Mouse (Mus musculus) liver, postnatal 0 days (tissue): ENCODE results near the gene Slc47a1. TPM values are rescaled to one million over a fixed set of nuclear protein-coding genes. Genes with fewer than 3 reads are reported as not detected.
A peak's percentile ranks its signal among the peaks of the same experiment; 100 is the strongest.

Experiments
- ATAC-seq: fragments of 200-750 bp; cut with Nextera tagmentation; 2 replicates; pipeline ENCODE4 v1.8.0; 2017; ENCODE audit warnings: mild to moderate bottlenecking, moderate library complexity
- DNase-seq: peaks from one replicate; pipeline ENCODE4 v3.0.0-alpha.2; 2016
- H3K27ac ChIP-seq: fragments of 300-500 bp; sonication (generic); 2 replicates; pipeline ENCODE4 v1.5.1; 2014; ENCODE audit warnings: antibody characterized with exemption, moderate library complexity, mild to moderate bottlenecking, low read depth
- H3K27me3 ChIP-seq: fragments of 300-500 bp; sonication (generic); 2 replicates; pipeline ENCODE4 v1.6.1; 2014; ENCODE audit warnings: low read length, control low read depth, mixed read lengths; ENCODE audit not compliant: insufficient read depth
- H3K36me3 ChIP-seq: fragments of 300-500 bp; sonication (generic); replicated peaks from 2 replicates; pipeline ENCODE4 v1.6.1; 2014; ENCODE audit warnings: mild to moderate bottlenecking, control low read depth, low read length, moderate library complexity, mixed read lengths; ENCODE audit not compliant: insufficient read depth
- H3K4me1 ChIP-seq: fragments of 300-500 bp; sonication (generic); 2 replicates; pipeline ENCODE4 v1.6.1; 2014; ENCODE audit warnings: antibody characterized with exemption, mild to moderate bottlenecking, control low read depth; ENCODE audit not compliant: insufficient read depth
- H3K4me2 ChIP-seq: fragments of 300-500 bp; sonication (generic); 2 replicates; pipeline ENCODE4 v1.6.1; 2014; ENCODE audit warnings: low read depth, mild to moderate bottlenecking, low read length, moderate library complexity, mixed read lengths
- H3K4me3 ChIP-seq: fragments of 300-500 bp; sonication (generic); 2 replicates; pipeline ENCODE4 v1.5.1; 2014; ENCODE audit warnings: low read depth, low read length
- H3K9ac ChIP-seq: fragments of 300-500 bp; sonication (generic); replicated peaks from 2 replicates; pipeline ENCODE4 v1.6.1; 2014; ENCODE audit warnings: mild to moderate bottlenecking, moderate library complexity
- H3K9me3 ChIP-seq: fragments of 300-500 bp; sonication (generic); 2 replicates; pipeline ENCODE4 v1.6.1; 2016; ENCODE audit warnings: mild to moderate bottlenecking, control low read depth, low read length, mixed read lengths
- CTCF ChIP-seq: sonication (generic); IDR thresholded peaks from 2 replicates; pipeline ENCODE4 v1.5.1; 2016; ENCODE audit warnings: antibody characterized with exemption, low read depth
- EP300 ChIP-seq: IDR thresholded peaks from 2 replicates; pipeline ENCODE4 v1.6.1; 2016; ENCODE audit warnings: antibody characterized with exemption, low read depth, mild to moderate bottlenecking
- WGBS: fragments of 180-500 bp; shearing (Covaris S2); extraction: QIAGEN DNeasy Blood & Tissue Kit; methylation state at CpG from one replicate; pipeline ENCODE4 v1.1.7; 2014; ENCODE audit not compliant: insufficient replicate concordance; 5-methylcytosine and 5-hydroxymethylcytosine counted together
- polyA plus RNA-seq: library from polyadenylated mRNA; unstranded; fragments of >200 nt; fragmentation: Nextera tagmentation; extraction: Ambion mirVana; gene quantifications from 2 replicates; pipeline ENCODE4 v1.2.1, GENCODE M21; 2015

The Slc47a1 gene
- polyA plus RNA-seq, 1 experiment from 2014 or later, result 30.2 TPM

DNA sequence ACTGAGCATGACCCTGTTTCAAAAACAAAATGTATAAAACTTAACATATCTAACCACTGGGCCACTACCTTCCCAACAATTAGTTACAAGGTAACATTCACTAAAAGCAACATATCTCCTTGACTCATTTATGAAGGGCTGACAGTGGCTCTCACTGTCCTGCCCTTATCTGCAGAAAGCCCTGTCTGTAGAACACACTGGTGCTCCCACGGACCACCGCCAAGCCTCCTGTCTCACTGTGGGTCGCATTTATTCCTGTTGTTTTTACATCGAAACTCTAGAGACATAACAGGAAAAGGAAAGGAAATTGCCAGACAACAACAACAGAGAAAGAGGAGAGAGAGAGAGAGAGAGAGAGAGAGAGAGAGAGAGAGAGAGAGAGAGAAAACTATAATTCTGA lies 36.9 kb downstream of the Slc47a1 start:
- ATAC-seq, result no peak
- WGBS, result 62% methylated on average over 4 of the region's 4 CpGs

DNA sequence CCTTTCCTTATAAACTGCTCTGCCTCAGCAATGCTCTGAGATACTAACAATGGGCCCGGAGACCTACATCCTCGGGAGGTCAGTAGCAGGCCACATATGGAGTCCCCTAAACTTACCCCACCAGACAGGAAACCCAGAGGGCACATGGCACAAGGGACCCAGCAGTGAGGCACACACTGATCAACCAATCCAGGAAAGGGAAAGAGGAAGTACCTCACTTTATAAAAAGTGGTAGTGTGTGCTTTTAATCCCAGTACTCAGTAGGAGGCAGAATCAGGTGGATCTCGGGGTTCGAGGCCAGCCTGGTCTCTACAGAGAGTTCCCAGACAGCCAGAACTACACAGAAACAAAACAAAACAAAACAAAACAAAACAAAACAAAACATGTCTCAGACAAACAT lies 37.8 kb downstream of the Slc47a1 start:
- H3K9ac ChIP-seq, result no peak overlapping the region
- peaks cover 27% of the 10 kb centered on the region for H3K27me3 ChIP-seq
- no peak overlapping the region for H3K4me3 ChIP-seq
- peaks cover 12% of the 10 kb centered on the region for H3K4me1 ChIP-seq
- WGBS, result 48% methylated on average over 4 of the region's 4 CpGs
- no peaks in the 10 kb centered on the region for H3K36me3 ChIP-seq
- no peak overlapping the region for H3K27ac ChIP-seq
- no peak overlapping the region for H3K4me2 ChIP-seq
- no peak for ATAC-seq
- TF ChIP-seq EP300 (no peak), CTCF (no peak)
- DNase-seq, result no peak
- H3K9me3 ChIP-seq, result no peaks in the 10 kb centered on the region

More for the DNA sequence above, 36.9 kb downstream of the Slc47a1 start:
- H3K9me3 ChIP-seq, result no peaks in the 10 kb centered on the region
- H3K27ac ChIP-seq, result no peak overlapping the region
- DNase-seq, result no peak
- no peak overlapping the region for H3K4me2 ChIP-seq
- H3K36me3 ChIP-seq, result no peaks in the 10 kb centered on the region
- H3K9ac ChIP-seq, result no peak overlapping the region
- H3K4me1 ChIP-seq, result peaks cover 12% of the 10 kb centered on the region
- H3K4me3 ChIP-seq, result no peak overlapping the region
- TF ChIP-seq CTCF (no peak), EP300 (no peak)
- peaks cover 27% of the 10 kb centered on the region for H3K27me3 ChIP-seq

DNA sequence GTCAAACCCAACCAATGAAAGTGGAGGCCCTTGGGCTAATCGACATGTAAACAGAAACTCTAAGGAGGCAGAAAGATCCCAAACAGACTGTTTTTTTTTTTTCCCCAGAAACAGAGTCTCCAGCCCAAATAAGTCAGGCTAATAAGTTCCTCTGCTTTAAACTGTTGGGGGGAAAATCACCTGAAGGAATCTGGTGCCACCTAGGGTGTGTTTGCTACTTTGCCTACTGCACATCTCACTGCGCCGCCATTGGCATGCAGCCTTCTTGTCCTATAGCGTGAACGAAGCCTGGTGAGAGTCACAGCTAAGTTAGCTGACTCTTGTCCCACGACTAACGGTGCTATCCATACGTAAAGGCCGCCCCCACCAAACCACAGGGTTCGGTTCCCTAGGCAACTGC lies 40.6 kb downstream of the Slc47a1 start:
- peak; percentile 63 for TF ChIP-seq CTCF
- TF ChIP-seq EP300, result no peak
- Histone ChIP-seq H3K4me3 (no peak overlapping the region), H3K36me3 (no peaks in the 10 kb centered on the region), H3K4me2 (no peak overlapping the region), H3K9ac (no peak overlapping the region), H3K27me3 (peaks cover 10% of the 10 kb centered on the region), H3K4me1 (peaks cover 8% of the 10 kb centered on the region; the same call in 1 of the 2 replicates), H3K27ac (no peak overlapping the region), H3K9me3 (no peaks in the 10 kb centered on the region)
- WGBS, result 67% methylated on average over 10 of the region's 10 CpGs
- DNase-seq, result no peak
- ATAC-seq, result peak; percentile 48

DNA sequence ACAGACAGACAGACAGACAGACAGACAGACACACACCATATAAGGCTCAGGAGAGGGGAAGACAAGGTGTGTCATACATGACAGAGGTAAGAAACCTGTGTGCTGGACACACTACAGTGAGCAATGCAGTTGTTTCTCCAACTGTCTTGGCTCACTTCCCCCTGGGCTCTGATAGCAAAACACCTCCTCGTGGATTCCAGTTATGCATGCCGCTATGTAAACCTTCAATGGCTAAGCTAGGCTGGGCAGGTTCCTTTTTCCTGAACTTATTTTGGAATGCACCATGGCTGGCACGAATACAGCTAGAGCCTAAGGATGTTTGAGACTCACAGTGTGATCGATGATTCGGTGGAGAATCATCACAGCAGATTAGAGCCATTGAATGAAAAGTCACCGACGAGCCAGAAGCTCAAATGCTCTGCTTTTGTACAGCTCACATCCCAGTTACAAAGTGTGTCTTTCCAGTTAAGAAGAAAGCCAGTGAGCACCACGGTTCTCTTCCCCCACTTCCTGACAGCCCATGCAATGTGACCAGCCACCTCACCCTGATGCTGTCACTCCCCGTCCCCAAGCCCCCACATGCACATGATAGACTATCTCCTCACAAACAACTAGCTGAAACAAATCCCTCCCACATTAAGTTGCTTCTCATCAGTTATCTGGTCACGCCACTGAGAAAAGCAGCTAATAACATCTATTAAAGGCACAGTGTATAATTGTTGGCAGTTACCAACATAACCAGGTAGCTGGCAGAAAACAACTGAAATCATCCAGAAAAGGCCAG lies 57.0 kb downstream of the Slc47a1 start:
- DNase-seq (no peak), ATAC-seq (no peak)
- peaks cover 6% of the 10 kb centered on the region; the same call in 1 of the 2 replicates for H3K4me1 ChIP-seq
- H3K4me3 ChIP-seq, result no peak overlapping the region
- TF ChIP-seq EP300 (no peak), CTCF (no peak)
- no peaks in the 10 kb centered on the region for H3K27me3 ChIP-seq
- no peaks in the 10 kb centered on the region for H3K9me3 ChIP-seq
- H3K4me2 ChIP-seq, result no peak overlapping the region
- H3K9ac ChIP-seq, result no peak overlapping the region
- H3K36me3 ChIP-seq, result no peaks in the 10 kb centered on the region
- H3K27ac ChIP-seq, result no peak overlapping the region
- 54% methylated on average over 10 of the region's 10 CpGs for WGBS

DNA sequence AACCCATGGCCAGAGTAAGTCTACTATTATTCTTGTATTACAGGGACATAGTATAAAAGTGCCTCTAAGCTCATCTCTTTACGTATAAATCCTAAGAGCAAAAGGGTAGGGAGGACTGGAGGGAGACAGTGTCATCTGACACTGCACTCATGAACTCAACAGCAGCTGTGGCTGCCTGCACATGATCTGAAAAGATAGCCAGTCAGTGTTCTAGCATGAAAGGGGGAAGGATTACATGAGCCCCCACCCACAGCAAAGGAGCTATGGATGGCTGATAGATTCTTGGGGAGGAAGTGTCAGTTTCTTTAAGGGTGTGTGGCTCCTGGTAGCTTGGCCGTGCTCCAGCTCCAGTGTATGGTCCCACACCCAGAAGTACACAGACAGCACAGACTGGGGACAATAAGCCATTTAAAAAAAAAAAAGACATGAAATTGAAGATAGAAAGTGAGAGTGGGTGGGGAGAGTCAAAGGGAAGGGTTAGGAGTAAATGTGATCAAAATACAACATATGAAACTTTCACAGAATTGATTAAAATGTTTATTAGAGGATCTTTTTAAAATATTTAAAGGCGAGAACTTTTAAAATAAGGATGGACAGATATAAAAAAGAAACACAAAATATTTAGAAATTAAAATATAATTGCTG lies 58.1 kb downstream of the Slc47a1 start:
- TF ChIP-seq EP300 (no peak), CTCF (no peak)
- peak; percentile 47 for ATAC-seq
- Histone ChIP-seq H3K27me3 (no peaks in the 10 kb centered on the region), H3K36me3 (no peaks in the 10 kb centered on the region), H3K4me3 (no peak overlapping the region), H3K27ac (no peak overlapping the region), H3K9me3 (no peaks in the 10 kb centered on the region), H3K4me1 (peaks cover 6% of the 10 kb centered on the region; the same call in 1 of the 2 replicates), H3K9ac (no peak overlapping the region), H3K4me2 (no peak overlapping the region)
- WGBS, result 53% methylated on average over 3 of the region's 3 CpGs
- no peak for DNase-seq

DNA sequence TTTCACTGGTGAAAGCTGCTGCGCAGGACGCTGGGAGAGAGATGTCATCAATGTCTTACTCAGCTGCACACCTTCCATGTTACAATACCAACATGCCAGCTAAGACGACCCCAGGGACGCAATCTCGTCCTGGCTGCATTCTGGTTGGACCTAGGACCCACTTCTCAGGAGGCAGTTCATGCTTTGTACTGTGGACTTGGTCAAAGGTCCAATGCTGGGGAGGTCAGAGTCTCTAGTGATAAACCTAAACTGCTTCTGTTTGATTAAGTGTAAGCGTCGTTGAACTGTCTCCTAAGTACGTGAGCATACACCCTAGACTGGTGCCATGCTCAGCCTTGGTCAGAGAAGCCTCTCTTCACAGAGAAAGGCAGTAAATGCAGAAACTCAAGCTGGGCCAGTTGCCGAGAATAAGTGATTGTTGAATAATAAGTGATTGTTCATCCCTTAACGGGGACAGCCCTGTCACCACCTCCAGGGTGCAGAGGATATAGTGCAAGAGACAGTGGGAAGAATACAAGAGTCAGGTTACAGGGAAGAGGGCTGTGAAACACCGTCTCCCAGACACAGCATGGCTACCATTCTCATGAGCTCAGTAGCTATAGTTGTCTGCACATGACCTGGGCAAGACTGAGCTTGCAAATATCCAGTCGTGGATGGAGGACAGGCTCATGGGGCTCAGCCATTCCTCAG lies 58.8 kb downstream of the Slc47a1 start:
- ATAC-seq (no peak), DNase-seq (no peak)
- H3K27ac ChIP-seq, result no peak overlapping the region
- H3K36me3 ChIP-seq, result no peaks in the 10 kb centered on the region
- no peak for TF ChIP-seq CTCF
- no peak overlapping the region for H3K4me2 ChIP-seq
- H3K4me1 ChIP-seq, result peaks cover 6% of the 10 kb centered on the region; the same call in 1 of the 2 replicates
- no peaks in the 10 kb centered on the region for H3K9me3 ChIP-seq
- WGBS, result 54% methylated on average over 12 of the region's 12 CpGs
- no peak overlapping the region for H3K9ac ChIP-seq
- no peak overlapping the region for H3K4me3 ChIP-seq
- H3K27me3 ChIP-seq, result no peaks in the 10 kb centered on the region
